Mouse (Mus musculus) intestine, embryonic 14.5 days (tissue): ENCODE results near the gene Hsd17b12. TPM values are rescaled to one million over a fixed set of nuclear protein-coding genes. Genes with fewer than 3 reads are reported as not detected.

ENCODE experiments used
- ATAC-seq: fragments of 200-750 bp; cut with Nextera tagmentation; replicated peaks from 2 replicates; pipeline ENCODE4 v1.8.0; 2017; ENCODE audit warnings: low read depth, moderate number of reproducible peaks, moderate TSS enrichment, moderate library complexity; ENCODE audit not compliant: low FRiP score, low TSS enrichment
- DNase-seq: peaks from one replicate; pipeline ENCODE4 v3.0.0-alpha.2; 2018; ENCODE audit warnings: low spot score
- H3K27ac ChIP-seq: fragments of 300-500 bp; sonication (generic); 2 replicates; pipeline ENCODE4 v1.5.1; 2014; ENCODE audit warnings: low read depth, mild to moderate bottlenecking, control low read depth
- H3K27me3 ChIP-seq: fragments of 300-500 bp; sonication (generic); replicated peaks from 2 replicates; pipeline ENCODE4 v1.6.1; 2014; ENCODE audit warnings: low read length, control low read depth; ENCODE audit not compliant: control insufficient read depth, insufficient read depth
- H3K36me3 ChIP-seq: fragments of 300-500 bp; sonication (generic); 2 replicates; pipeline ENCODE4 v1.6.1; 2014; ENCODE audit warnings: low read length, control low read depth; ENCODE audit not compliant: control insufficient read depth, insufficient read depth
- H3K4me1 ChIP-seq: fragments of 300-500 bp; sonication (generic); replicated peaks from 2 replicates; pipeline ENCODE4 v1.6.1; 2014; ENCODE audit warnings: low read length, control low read depth, mixed read lengths; ENCODE audit not compliant: control insufficient read depth, insufficient read depth
- H3K4me2 ChIP-seq: fragments of 300-500 bp; sonication (generic); 2 replicates; pipeline ENCODE4 v1.6.1; 2014; ENCODE audit warnings: low read length
- H3K4me3 ChIP-seq: fragments of 300-500 bp; sonication (generic); 2 replicates; pipeline ENCODE4 v1.5.1; 2014; ENCODE audit warnings: low read depth, low read length, control low read depth, mixed read lengths
- H3K9ac ChIP-seq: fragments of 300-500 bp; sonication (generic); 2 replicates; pipeline ENCODE4 v1.6.1; 2014; ENCODE audit warnings: mild to moderate bottlenecking, low read length
- H3K9me3 ChIP-seq: fragments of 300-500 bp; sonication (generic); 2 replicates; pipeline ENCODE4 v1.6.1; 2016; ENCODE audit warnings: low read length, control low read depth; ENCODE audit not compliant: control insufficient read depth
- WGBS: fragments of 180-500 bp; shearing (Covaris S2); extraction: QIAGEN DNeasy Blood & Tissue Kit; methylation state at CpG from one replicate; pipeline ENCODE4 v1.1.7; 2014; 5-methylcytosine and 5-hydroxymethylcytosine counted together
- polyA plus RNA-seq: library from polyadenylated mRNA; unstranded; fragments of >200 nt; fragmentation: Nextera tagmentation; extraction: Ambion mirVana; gene quantifications from 2 replicates; pipeline ENCODE4 v1.2.1, GENCODE M21; 2014

Gene Hsd17b12
- polyA plus RNA-seq, result 136 and 141 TPM in 2 replicates

- no peaks in the 10 kb centered on the region for H3K9me3 ChIP-seq
- ATAC-seq (peak; percentile 100), DNase-seq (peak; percentile 94)
These were observed at the start of gene Hsd17b12 for GRCm38 (mm10) chr2:94157592-94158519. Gene Hsd17b12 (minus strand): TSS chr2:94157964.

GRCm38 (mm10) chr2:94184906-94185305 is 27.1 kb upstream of the Hsd17b12 start:
- no peaks in the 10 kb centered on the region for H3K4me1 ChIP-seq
- H3K27ac ChIP-seq, result no peak overlapping the region
- no peaks in the 10 kb centered on the region for H3K36me3 ChIP-seq
- H3K4me2 ChIP-seq, result no peak overlapping the region
- 80% methylated on average over 2 of the region's 2 CpGs for WGBS
- ATAC-seq (no peak), DNase-seq (no peak)
- H3K4me3 ChIP-seq, result no peak overlapping the region
- no peaks in the 10 kb centered on the region for H3K9me3 ChIP-seq
- H3K9ac ChIP-seq, result no peak overlapping the region
- H3K27me3 ChIP-seq, result peaks cover 5% of the 10 kb centered on the region

More at GRCm38 (mm10) chr2:94157592-94158519, at the start of gene Hsd17b12:
- Histone ChIP-seq H3K4me3 (peak within 1 kb of the TSS; percentile 94), H3K4me1 (peaks cover 14% of the 10 kb centered on the region), H3K4me2 (peak within 1 kb of the TSS; percentile 80), H3K9ac (peak within 1 kb of the TSS; percentile 89), H3K36me3 (no peaks in the 10 kb centered on the region; the same call in 1 of the 2 replicates), H3K27me3 (no peaks in the 10 kb centered on the region), H3K27ac (peak within 1 kb of the TSS; percentile 94)
- 0% methylated on average over 69 of the region's 69 CpGs for WGBS

GRCm38 (mm10) chr2:94184142-94184541 is 26.4 kb upstream of the Hsd17b12 start:
- Histone ChIP-seq H3K9me3 (no peaks in the 10 kb centered on the region), H3K27ac (no peak overlapping the region), H3K4me2 (no peak overlapping the region), H3K27me3 (peaks cover 5% of the 10 kb centered on the region), H3K9ac (no peak overlapping the region), H3K4me3 (no peak overlapping the region), H3K36me3 (no peaks in the 10 kb centered on the region), H3K4me1 (no peaks in the 10 kb centered on the region)
- ATAC-seq, result no peak
- DNase-seq, result no peak
- WGBS, result 38% methylated on average over 6 of the region's 6 CpGs

- DNase-seq (no peak), ATAC-seq (peak; percentile 33; the same call in 1 of the 2 replicates)
- Histone ChIP-seq H3K4me3 (peak overlapping the region; percentile 99), H3K36me3 (no peaks in the 10 kb centered on the region), H3K4me2 (peak overlapping the region; percentile 42), H3K9me3 (no peaks in the 10 kb centered on the region), H3K9ac (peak overlapping the region; percentile 96), H3K27ac (no peak overlapping the region), H3K4me1 (peaks cover 9% of the 10 kb centered on the region), H3K27me3 (peaks cover 5% of the 10 kb centered on the region; the same call in 1 of the 2 replicates)
- 0% methylated on average over 3 of the region's 3 CpGs for WGBS
These were observed 21.3 kb upstream of the Hsd17b12 start for GRCm38 (mm10) chr2:94179030-94179407.

- H3K4me3 ChIP-seq, result peak overlapping the region; percentile 99
- no peaks in the 10 kb centered on the region for H3K9me3 ChIP-seq
- 2% methylated on average over 22 of the region's 22 CpGs for WGBS
- peak overlapping the region; percentile 96 for H3K9ac ChIP-seq
- H3K4me1 ChIP-seq, result peaks cover 9% of the 10 kb centered on the region
- DNase-seq (peak; percentile 89), ATAC-seq (peak; percentile 96)
- H3K36me3 ChIP-seq, result no peaks in the 10 kb centered on the region
- peak overlapping the region; percentile 77 for H3K4me2 ChIP-seq
- no peak overlapping the region for H3K27ac ChIP-seq
- peaks cover 2% of the 10 kb centered on the region; the same call in 1 of the 2 replicates for H3K27me3 ChIP-seq
These were observed 20.7 kb upstream of the Hsd17b12 start for GRCm38 (mm10) chr2:94178321-94179029.

GRCm38 (mm10) chr2:94177294-94177693 is 19.5 kb upstream of the Hsd17b12 start:
- Histone ChIP-seq H3K9me3 (no peaks in the 10 kb centered on the region), H3K9ac (no peak overlapping the region), H3K36me3 (no peaks in the 10 kb centered on the region), H3K27ac (no peak overlapping the region), H3K27me3 (no peaks in the 10 kb centered on the region), H3K4me2 (peak overlapping the region; percentile 77), H3K4me1 (peaks cover 9% of the 10 kb centered on the region), H3K4me3 (no peak overlapping the region)
- ATAC-seq (no peak), DNase-seq (no peak)
- 77% methylated on average over 6 of the region's 6 CpGs for WGBS

- WGBS, result 93% methylated on average over 3 of the region's 3 CpGs
- Histone ChIP-seq H3K4me1 (peaks cover 9% of the 10 kb centered on the region), H3K9me3 (no peaks in the 10 kb centered on the region), H3K4me3 (no peak overlapping the region), H3K27ac (no peak overlapping the region), H3K4me2 (no peak overlapping the region), H3K27me3 (no peaks in the 10 kb centered on the region), H3K36me3 (peaks cover 7% of the 10 kb centered on the region; the same call in 1 of the 2 replicates), H3K9ac (no peak overlapping the region)
- ATAC-seq (no peak), DNase-seq (no peak)
These were observed 18.6 kb upstream of the Hsd17b12 start for GRCm38 (mm10) chr2:94176381-94176780.

GRCm38 (mm10) chr2:94173549-94173948 is 15.8 kb upstream of the Hsd17b12 start:
- H3K4me3 ChIP-seq, result no peak overlapping the region
- no peak overlapping the region for H3K27ac ChIP-seq
- no peak overlapping the region for H3K4me2 ChIP-seq
- H3K36me3 ChIP-seq, result peaks cover 7% of the 10 kb centered on the region; the same call in 1 of the 2 replicates
- DNase-seq (no peak), ATAC-seq (no peak)
- no peaks in the 10 kb centered on the region for H3K9me3 ChIP-seq
- no peak overlapping the region for H3K9ac ChIP-seq
- no peaks in the 10 kb centered on the region for H3K27me3 ChIP-seq
- 88% methylated on average over 13 of the region's 13 CpGs for WGBS
- peaks cover 9% of the 10 kb centered on the region for H3K4me1 ChIP-seq
